Mouse (Mus musculus) MEL (cell line): ENCODE results near the gene Nr3c2.

Experiments used
- BHLHE40 ChIP-seq: IDR thresholded peaks from 2 replicates; pipeline ENCODE4 v1.6.1; 2012; ENCODE audit warnings: low read depth, mild to moderate bottlenecking, inconsistent platforms, low read length, improper control_type of control experiment, borderline replicate concordance
- CHD2 ChIP-seq: IDR thresholded peaks from 2 replicates; pipeline ENCODE4 v1.6.1; 2011; ENCODE audit warnings: low read length, improper control_type of control experiment
- CTCF ChIP-seq, 3 experiments: IDR thresholded peaks in 2 of 3; conservative IDR thresholded peaks in 1 of 3; 2 replicates each; pipeline ENCODE4 v1.5.1; 2011 to 2012; ENCODE audit warnings: low read length in 3 of 3, low read depth in 2 of 3, mild to moderate bottlenecking in 2 of 3, improper control_type of control experiment in 1 of 3, inconsistent platforms in 1 of 3, mixed read lengths in 1 of 3, moderate library complexity in 1 of 3; ENCODE audit not compliant: control insufficient read depth in 1 of 3, insufficient read depth in 1 of 3, poor library complexity in 1 of 3, severe bottlenecking in 1 of 3
- MAX ChIP-seq: IDR thresholded peaks from 2 replicates; pipeline ENCODE4 v1.6.1; 2011; ENCODE audit warnings: low read length, improper control_type of control experiment
- MXI1 ChIP-seq: IDR thresholded peaks from 2 replicates; pipeline ENCODE4 v1.6.1; 2011; ENCODE audit warnings: mild to moderate bottlenecking, low read depth, low read length, improper control_type of control experiment
- MYC ChIP-seq: IDR thresholded peaks from 2 replicates; pipeline ENCODE4 v1.6.1; 2011; ENCODE audit warnings: low read depth, mild to moderate bottlenecking, low read length, improper control_type of control experiment, moderate library complexity
- NELFE ChIP-seq: IDR thresholded peaks from 2 replicates; pipeline ENCODE4 v1.6.1; 2011; ENCODE audit warnings: low read depth, low read length, improper control_type of control experiment
- POLR2A ChIP-seq, 2 experiments: IDR thresholded peaks; 2 replicates each; pipeline ENCODE4 v1.6.1; 2011 to 2012; ENCODE audit warnings: low read length in 2 of 2, mild to moderate bottlenecking in 2 of 2, control low read depth in 1 of 2, improper control_type of control experiment in 1 of 2, low read depth in 1 of 2, moderate library complexity in 1 of 2; ENCODE audit not compliant: control insufficient read depth in 1 of 2, insufficient read depth in 1 of 2, poor library complexity in 1 of 2
- POLR2AphosphoS5 ChIP-seq: IDR thresholded peaks from 2 replicates; pipeline ENCODE4 v1.6.1; 2012; ENCODE audit warnings: low read depth, borderline replicate concordance, mild to moderate bottlenecking, inconsistent platforms, low read length, moderate library complexity, mixed read lengths
- TAL1 ChIP-seq: IDR thresholded peaks from 2 replicates; pipeline ENCODE4 v1.6.1; 2012; ENCODE audit warnings: mild to moderate bottlenecking, inconsistent platforms, low read length, moderate library complexity, mixed read lengths
- USF2 ChIP-seq, 2 experiments: IDR thresholded peaks; 2 replicates each; pipeline ENCODE4 v1.6.1; 2011 to 2012; ENCODE audit warnings: improper control_type of control experiment in 2 of 2, low read length in 2 of 2, borderline replicate concordance in 1 of 2, inconsistent platforms in 1 of 2, low read depth in 1 of 2, mild to moderate bottlenecking in 1 of 2; ENCODE audit not compliant: insufficient read depth in 1 of 2
- ZNF384 ChIP-seq: IDR thresholded peaks from 2 replicates; pipeline ENCODE4 v1.6.1; 2012; ENCODE audit warnings: low read depth, mild to moderate bottlenecking, inconsistent platforms, low read length, improper control_type of control experiment

- TF ChIP-seq CHD2 (no peak), TAL1 (no peak), POLR2A (IDR thresholded peaks at IDR 0.05; ENCODE audit: control insufficient read depth in 1 of 2, insufficient read depth in 1 of 2, low read depth in 1 of 2, low read length in 2 of 2, poor library complexity in 1 of 2) (no peak), MYC (no peak), BHLHE40 (no peak), USF2 (IDR thresholded peaks at IDR 0.05; ENCODE audit: borderline replicate concordance in 1 of 2, insufficient read depth in 1 of 2, low read depth in 1 of 2, low read length in 2 of 2) (no peak), POLR2AphosphoS5 (no peak), CTCF (IDR thresholded peaks at IDR 0.05 in 2 of 3, conservative IDR thresholded peaks at IDR 0.05 in 1 of 3; ENCODE audit: control insufficient read depth in 1 of 3, insufficient read depth in 1 of 3, low read depth in 2 of 3, low read length in 3 of 3, poor library complexity in 1 of 3, severe bottlenecking in 1 of 3) (no peak), MXI1 (no peak), NELFE (no peak), ZNF384 (no peak), MAX (no peak)
Measured at GRCm38 (mm10) chr8:76998276-76998675, 99.0 kb downstream of the Nr3c2 start.
